Mouse (Mus musculus): ENCODE data around the gene Gm8914. TPM values are rescaled to one million over a fixed set of nuclear protein-coding genes. Genes with fewer than 3 reads are reported as not detected.

Gm8914 gene
- polyA plus RNA-seq (2017; shearing (Covaris generic)): not detected

DNA sequence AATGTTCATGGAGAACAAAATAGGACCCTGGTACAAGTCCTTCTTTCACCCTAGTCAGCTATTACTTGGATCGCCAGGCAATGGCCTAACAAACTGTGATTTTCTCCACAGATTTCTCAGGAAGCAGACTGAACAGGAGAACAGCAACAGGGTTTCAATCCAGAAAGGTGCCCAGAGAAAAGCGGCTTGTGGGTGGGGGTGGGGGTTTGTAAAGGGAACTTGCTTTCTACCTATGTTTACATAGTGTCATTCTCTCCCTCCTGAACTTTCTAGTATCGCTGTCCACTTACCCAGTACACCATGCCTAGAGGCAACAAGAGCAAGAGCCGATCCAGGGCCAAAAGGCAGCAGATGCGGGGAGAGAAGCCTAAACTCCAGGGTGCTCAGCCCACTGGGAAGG is at the start of gene Gm8914:
Gm8914 (plus strand) TSS at position 301 of the 400 bp plus-strand sequence.

Other genes starting within 250 kb of the Gm8914 start
- not detected for gene Mageb2, start 148.4 kb upstream of the Gm8914 start, polyA plus RNA-seq (2017; shearing (Covaris generic))
- gene Gm5072, start 87.6 kb upstream of the Gm8914 start, polyA plus RNA-seq (2017; shearing (Covaris generic)): not detected
- not detected for gene 1700084M14Rik, start 95.8 kb downstream of the Gm8914 start, polyA plus RNA-seq (2017; shearing (Covaris generic))
- gene Gm14781, start 152.1 kb downstream of the Gm8914 start, polyA plus RNA-seq (2017; shearing (Covaris generic)): not detected